1 mouse cellular context compared by ENCODE assay signal in the genomic region with DNA sequence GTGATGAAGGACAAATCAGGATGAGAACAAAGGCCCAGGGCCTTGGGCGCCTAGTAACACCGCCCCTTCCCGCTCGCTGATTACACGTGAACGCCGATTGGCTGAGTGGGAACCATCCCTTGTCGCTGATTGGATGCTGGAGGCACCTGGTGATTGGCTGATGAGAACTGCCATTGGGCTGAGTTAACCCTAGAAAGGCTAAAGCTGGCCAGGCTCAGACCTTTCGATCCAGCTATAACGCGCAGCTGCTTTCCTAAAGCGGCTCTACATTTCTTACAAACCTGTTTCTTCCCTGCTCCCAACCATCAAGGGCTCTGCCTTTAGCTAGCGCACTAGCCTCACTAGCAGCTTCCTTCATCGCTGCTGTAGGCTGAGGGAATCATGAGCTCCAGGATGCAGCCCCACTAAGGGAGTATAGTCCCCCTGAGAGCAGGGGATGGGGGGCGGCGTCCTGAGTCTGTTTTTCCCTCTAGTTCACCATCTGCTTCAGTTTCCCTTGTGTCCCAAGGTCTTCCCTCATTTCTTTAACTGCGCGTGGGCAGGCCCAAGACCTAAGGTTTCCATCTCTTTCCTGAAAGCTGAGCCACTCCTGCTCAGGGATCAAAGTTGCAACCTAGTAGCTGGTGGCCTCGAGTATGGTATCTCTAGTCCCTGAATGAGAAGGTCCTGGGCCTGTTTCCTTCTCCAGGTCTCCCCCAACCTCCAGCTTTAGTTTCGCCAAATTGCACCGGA.
TF ChIP-seq lines count a peak whose summit lies in the region.

No protein-coding gene starts in this region.

TF ChIP-seq in MEL, 35 proteins besides CTCF, POLR2A, EP300 and RAD21:
- TF ChIP-seq USF1 (IDR thresholded peaks at IDR 0.05; ENCODE audit: low read depth, low read length) = peak; percentile 80
- TF ChIP-seq MXI1 (IDR thresholded peaks at IDR 0.05; ENCODE audit: low read depth, low read length) = peak; percentile 2; the same call in 1 of the 2 replicates
- TF ChIP-seq MAX (IDR thresholded peaks at IDR 0.05; ENCODE audit: low read length) = peak; percentile 36
- peak; percentile 85 for TF ChIP-seq E2F4 (IDR thresholded peaks at IDR 0.05; ENCODE audit: borderline replicate concordance, low read depth, low read length)
- TF ChIP-seq ETS1 (IDR thresholded peaks at IDR 0.05; ENCODE audit: low read depth, low read length) = 0 out of 2 replicates have a peak, but pooled peaks have one; percentile 6
- no peak; the same call in none of the 2 replicates for TF ChIP-seq SIN3A (IDR thresholded peaks at IDR 0.05; ENCODE audit: low read length)
- TF ChIP-seq HCFC1 (IDR thresholded peaks at IDR 0.05; ENCODE audit: low read depth, low read length) = peak; percentile 70
- TF ChIP-seq MYC (IDR thresholded peaks at IDR 0.05; ENCODE audit: low read depth, low read length) = no peak
- TF ChIP-seq RCOR1 (IDR thresholded peaks at IDR 0.05; ENCODE audit: low read depth, low read length) = no peak
- TF ChIP-seq GATA1 (IDR thresholded peaks at IDR 0.05; ENCODE audit: low read depth, low read length) = peak; percentile 69
- TF ChIP-seq TBP (IDR thresholded peaks at IDR 0.05; ENCODE audit: low read depth, low read length) = peak; percentile 75
- no peak for TF ChIP-seq JUND (IDR thresholded peaks at IDR 0.05; ENCODE audit: low read depth, low read length)
